18 mouse cellular contexts compared by ENCODE assay signal in the genomic region with DNA sequence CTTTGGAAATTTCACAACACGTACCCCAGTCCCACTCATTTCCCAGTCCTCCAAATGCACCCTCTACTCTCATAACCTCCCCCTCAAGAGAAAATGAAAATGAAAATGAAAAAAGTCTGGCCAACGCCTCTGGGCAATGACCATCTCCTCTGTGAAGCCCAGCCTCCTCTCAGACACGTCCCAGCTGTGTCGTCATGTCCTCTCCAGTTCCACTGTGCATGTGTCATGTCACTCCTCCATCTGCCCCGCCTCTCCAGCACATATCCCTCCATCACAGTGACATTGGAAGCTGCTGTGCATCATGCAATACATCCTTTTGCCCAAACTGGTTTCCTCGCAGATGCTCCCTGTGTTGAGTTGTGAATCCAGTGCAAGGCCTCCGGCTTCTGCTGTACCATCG.
DNase-seq lines count a peak whose midpoint lies in the region; ATAC-seq and TF ChIP-seq lines count a peak whose summit lies in the region.
"Had no signal": no experiment of that assay in that cellular context is flagged by ENCODE, and none has a peak within 500 bp of the region (broad histone marks: within the 10 kb centered on the region; RNA-seq: fewer than 3 reads in every experiment).

No protein-coding gene starts in this region.

- DNase-seq in kidney, postnatal 0 days (ENCODE audit: low spot score) = peak; percentile 19
- no peak for DNase-seq in lung, adult 18-20 months
- DNase-seq in lung, postnatal 10 days = peak; percentile 27
- DNase-seq in testis, postnatal 14 days (ENCODE audit: low spot score) = no peak
- DNase-seq: adrenal gland, postnatal 10 days; cerebellum, adult 11 months; cerebellum, adult 9-10 months; cerebellum, postnatal 25 days; gastrocnemius, postnatal 10 days had no signal

- no peaks in the 10 kb centered on the region for H3K79me2 ChIP-seq in myocyte (ENCODE audit: control insufficient read depth, insufficient read depth)

- no peaks in the 10 kb centered on the region for H3K9me3 ChIP-seq in kidney, postnatal 0 days (replicated peaks; ENCODE audit: low read length)
- H3K9me3 ChIP-seq in kidney, embryonic 16.5 days (ENCODE audit: low read length) = no peaks in the 10 kb centered on the region
- H3K9me3 ChIP-seq in lung, embryonic 16.5 days (ENCODE audit: control insufficient read depth, low read length) = no peaks in the 10 kb centered on the region
- H3K9me3 ChIP-seq: embryonic facial prominence, embryonic 12.5 days; forebrain, embryonic 15.5 days; heart, embryonic 10.5 days; heart, embryonic 15.5 days; hindbrain, embryonic 10.5 days had no signal

- H3K9ac ChIP-seq in kidney, postnatal 0 days (ENCODE audit: low read depth, low read length) = no peak overlapping the region
- no peak overlapping the region for H3K9ac ChIP-seq in kidney, embryonic 16.5 days (replicated peaks; ENCODE audit: low read length)
- no peak overlapping the region for H3K9ac ChIP-seq in lung, embryonic 16.5 days (ENCODE audit: low read length)
- H3K9ac ChIP-seq: embryonic facial prominence, embryonic 12.5 days; forebrain, embryonic 15.5 days; heart, embryonic 15.5 days; hindbrain, embryonic 14.5 days had no signal

- no peak overlapping the region for H3K27ac ChIP-seq in kidney, postnatal 0 days
- H3K27ac ChIP-seq in kidney, embryonic 16.5 days (ENCODE audit: low read length) = no peak overlapping the region
- no peak overlapping the region for H3K27ac ChIP-seq in lung, embryonic 16.5 days (ENCODE audit: low read length)
- H3K27ac ChIP-seq: embryonic facial prominence, embryonic 12.5 days; forebrain, embryonic 15.5 days; heart, embryonic 10.5 days; heart, embryonic 15.5 days; hindbrain, embryonic 10.5 days; hindbrain, embryonic 14.5 days had no signal

- TF ChIP-seq POLR2A in myocyte (IDR thresholded peaks at IDR 0.05; ENCODE audit: insufficient read length, low read depth) = no peak

- no peak for ATAC-seq in kidney, postnatal 0 days (replicated peaks; ENCODE audit: low FRiP score, low read depth)
- ATAC-seq in kidney, embryonic 16.5 days (ENCODE audit: low FRiP score, low TSS enrichment) = no peak
- peak; percentile 58; the same call in 1 of the 2 replicates for ATAC-seq in lung, embryonic 16.5 days (ENCODE audit: low read depth)
- ATAC-seq: forebrain, embryonic 15.5 days had no signal

- H3K4me1 ChIP-seq in kidney, postnatal 0 days (replicated peaks; ENCODE audit: insufficient read depth, low read length) = no peaks in the 10 kb centered on the region
- no peaks in the 10 kb centered on the region for H3K4me1 ChIP-seq in kidney, embryonic 16.5 days (ENCODE audit: insufficient read depth, low read length)
- H3K4me1 ChIP-seq in lung, embryonic 16.5 days (replicated peaks; ENCODE audit: control insufficient read depth, insufficient read depth, low read length) = no peaks in the 10 kb centered on the region; the same call in 1 of the 2 replicates
- H3K4me1 ChIP-seq: embryonic facial prominence, embryonic 12.5 days; hindbrain, embryonic 10.5 days had no signal

- no peak overlapping the region for H3ac ChIP-seq in myocyte (ENCODE audit: control insufficient read depth, insufficient read length)

- WGBS in kidney, postnatal 0 days = 78% methylated on average over 8 of the region's 8 CpGs
- WGBS in kidney, embryonic 16.5 days = 73% methylated on average over 8 of the region's 8 CpGs
- 63% methylated on average over 8 of the region's 8 CpGs for WGBS in lung, embryonic 16.5 days

- no peak for TF ChIP-seq CTCF in kidney, postnatal 0 days (IDR thresholded peaks at IDR 0.05; ENCODE audit: low read depth)

- H3K36me3 ChIP-seq in kidney, postnatal 0 days (ENCODE audit: insufficient read depth, low read length) = no peaks in the 10 kb centered on the region
- H3K36me3 ChIP-seq in kidney, embryonic 16.5 days (ENCODE audit: insufficient read depth, low read length) = no peaks in the 10 kb centered on the region
- H3K36me3 ChIP-seq in lung, embryonic 16.5 days (ENCODE audit: control insufficient read depth, insufficient read depth, low read length) = no peaks in the 10 kb centered on the region
- no peaks in the 10 kb centered on the region for H3K36me3 ChIP-seq in myocyte (ENCODE audit: control insufficient read depth, insufficient read depth)
- H3K36me3 ChIP-seq: embryonic facial prominence, embryonic 12.5 days; forebrain, embryonic 15.5 days; heart, embryonic 15.5 days; hindbrain, embryonic 10.5 days had no signal

- no peak overlapping the region for H3K4me2 ChIP-seq in kidney, postnatal 0 days (ENCODE audit: low read length)
- no peak overlapping the region for H3K4me2 ChIP-seq in kidney, embryonic 16.5 days (replicated peaks; ENCODE audit: low read depth, low read length)
- no peak overlapping the region for H3K4me2 ChIP-seq in lung, embryonic 16.5 days (ENCODE audit: low read depth, low read length)
- peak overlapping the region; percentile 30 for H3K4me2 ChIP-seq in myocyte (ENCODE audit: low read depth)
- H3K4me2 ChIP-seq: embryonic facial prominence, embryonic 12.5 days; forebrain, embryonic 15.5 days; heart, embryonic 15.5 days; hindbrain, embryonic 14.5 days had no signal

- H3K27me3 ChIP-seq in kidney, postnatal 0 days (ENCODE audit: insufficient read depth, low read length) = no peaks in the 10 kb centered on the region
- no peaks in the 10 kb centered on the region for H3K27me3 ChIP-seq in kidney, embryonic 16.5 days (ENCODE audit: insufficient read depth, low read length)
- no peaks in the 10 kb centered on the region for H3K27me3 ChIP-seq in lung, embryonic 16.5 days (ENCODE audit: control insufficient read depth, insufficient read depth, low read depth, low read length)
- H3K27me3 ChIP-seq in myocyte (ENCODE audit: control insufficient read depth, insufficient read depth, insufficient read length) = peaks cover 18% of the 10 kb centered on the region
- H3K27me3 ChIP-seq: embryonic facial prominence, embryonic 12.5 days; forebrain, embryonic 15.5 days; heart, embryonic 15.5 days had no signal

- H3K4me3 ChIP-seq in kidney, postnatal 0 days (replicated peaks; ENCODE audit: low read depth, low read length) = no peak overlapping the region
- no peak overlapping the region for H3K4me3 ChIP-seq in kidney, embryonic 16.5 days (ENCODE audit: low read length)
- no peak overlapping the region for H3K4me3 ChIP-seq in lung, embryonic 16.5 days (ENCODE audit: low read length)
- no peak overlapping the region for H3K4me3 ChIP-seq in myocyte
- H3K4me3 ChIP-seq: embryonic facial prominence, embryonic 12.5 days; forebrain, embryonic 15.5 days; heart, embryonic 10.5 days; heart, embryonic 15.5 days; hindbrain, embryonic 10.5 days had no signal

TF ChIP-seq in myocyte, 11 proteins besides CTCF, POLR2A, EP300 and RAD21:
- TF ChIP-seq REST (IDR thresholded peaks at IDR 0.05; ENCODE audit: insufficient read depth, insufficient read length) = no peak
- no peak for TF ChIP-seq E2F4 (IDR thresholded peaks at IDR 0.05; ENCODE audit: insufficient read depth)
- TF ChIP-seq MYOG (IDR thresholded peaks at IDR 0.05; ENCODE audit: control insufficient read depth in 1 of 3, insufficient read depth in 1 of 3, insufficient read length in 2 of 3, low read depth in 2 of 3) = no peak
- TF ChIP-seq POLR2AphosphoS2 (IDR thresholded peaks at IDR 0.05; ENCODE audit: insufficient read length, low read depth) = no peak
- TF ChIP-seq CEBPB (IDR thresholded peaks at IDR 0.05; ENCODE audit: insufficient read depth, poor library complexity, severe bottlenecking) = no peak
- no peak for TF ChIP-seq MAX (IDR thresholded peaks at IDR 0.05; ENCODE audit: low read depth)
- no peak for TF ChIP-seq MYOD1 (IDR thresholded peaks at IDR 0.05; ENCODE audit: control insufficient read depth in 1 of 3, insufficient read length in 2 of 3, low read depth in 2 of 3)
- no peak for TF ChIP-seq USF1 (IDR thresholded peaks at IDR 0.05; ENCODE audit: low read depth)
- TF ChIP-seq TCF12 (IDR thresholded peaks at IDR 0.05; ENCODE audit: insufficient read depth, poor library complexity, severe bottlenecking) = no peak
- no peak for TF ChIP-seq TCF3 (IDR thresholded peaks at IDR 0.05; ENCODE audit: insufficient read length, low read depth)
- no peak for TF ChIP-seq SRF (IDR thresholded peaks at IDR 0.05; ENCODE audit: control insufficient read depth, insufficient read length, low read depth)

Comparison
In these comparisons a context has a peak if more than half of its experiments do, and no peak if none do; other contexts are left out.
1. DNase-seq: peak in kidney, postnatal 0 days (single experiment) and lung, postnatal 10 days (single experiment); none in lung, adult 18-20 months (0 of 2) and testis, postnatal 14 days (single experiment).